Mouse (Mus musculus) stomach, embryonic 16.5 days (tissue): ENCODE data around the gene Olfr642. TPM values are rescaled to one million over a fixed set of nuclear protein-coding genes. Genes with fewer than 3 reads are reported as not detected.

Experiments used
- ATAC-seq: fragments of 200-750 bp; cut with Nextera tagmentation; 2 replicates; pipeline ENCODE4 v1.8.0; 2017; ENCODE audit warnings: moderate number of reproducible peaks, moderate TSS enrichment; ENCODE audit not compliant: insufficient read depth, low FRiP score
- H3K27ac ChIP-seq: fragments of 300-500 bp; sonication (generic); 2 replicates; pipeline ENCODE4 v1.5.1; 2014; ENCODE audit warnings: low read length
- H3K27me3 ChIP-seq: fragments of 300-500 bp; sonication (generic); 2 replicates; pipeline ENCODE4 v1.6.1; 2014; ENCODE audit warnings: low read length, control low read depth, mixed read lengths; ENCODE audit not compliant: control insufficient read depth, insufficient read depth
- H3K36me3 ChIP-seq: fragments of 300-500 bp; sonication (generic); 2 replicates; pipeline ENCODE4 v1.6.1; 2014; ENCODE audit warnings: low read length; ENCODE audit not compliant: control insufficient read depth, insufficient read depth
- H3K4me1 ChIP-seq: fragments of 300-500 bp; sonication (generic); 2 replicates; pipeline ENCODE4 v1.6.1; 2014; ENCODE audit warnings: low read length, control low read depth, mixed read lengths; ENCODE audit not compliant: control insufficient read depth, insufficient read depth
- H3K4me2 ChIP-seq: fragments of 300-500 bp; sonication (generic); 2 replicates; pipeline ENCODE4 v1.6.1; 2014; ENCODE audit warnings: low read depth, low read length, mixed read lengths
- H3K4me3 ChIP-seq: fragments of 300-500 bp; sonication (generic); replicated peaks from 2 replicates; pipeline ENCODE4 v1.5.1; 2014; ENCODE audit warnings: mild to moderate bottlenecking, low read length
- H3K9ac ChIP-seq: fragments of 300-500 bp; sonication (generic); 2 replicates; pipeline ENCODE4 v1.6.1; 2014; ENCODE audit warnings: low read length
- H3K9me3 ChIP-seq: fragments of 300-500 bp; sonication (generic); replicated peaks from 2 replicates; pipeline ENCODE4 v1.6.1; 2016; ENCODE audit warnings: low read length, control low read depth; ENCODE audit not compliant: control insufficient read depth
- WGBS: fragments of 180-500 bp; shearing (Covaris S2); extraction: QIAGEN DNeasy Blood & Tissue Kit; methylation state at CpG from one replicate; pipeline ENCODE4 v1.1.7; 2014; 5-methylcytosine and 5-hydroxymethylcytosine counted together
- polyA plus RNA-seq: library from polyadenylated mRNA; unstranded; fragments of >200 nt; fragmentation: Nextera tagmentation; extraction: Ambion mirVana; gene quantifications from 2 replicates; pipeline ENCODE4 v1.2.1, GENCODE M21; 2015

Gene Olfr642
- polyA plus RNA-seq, result not detected in 2 replicates

DNA sequence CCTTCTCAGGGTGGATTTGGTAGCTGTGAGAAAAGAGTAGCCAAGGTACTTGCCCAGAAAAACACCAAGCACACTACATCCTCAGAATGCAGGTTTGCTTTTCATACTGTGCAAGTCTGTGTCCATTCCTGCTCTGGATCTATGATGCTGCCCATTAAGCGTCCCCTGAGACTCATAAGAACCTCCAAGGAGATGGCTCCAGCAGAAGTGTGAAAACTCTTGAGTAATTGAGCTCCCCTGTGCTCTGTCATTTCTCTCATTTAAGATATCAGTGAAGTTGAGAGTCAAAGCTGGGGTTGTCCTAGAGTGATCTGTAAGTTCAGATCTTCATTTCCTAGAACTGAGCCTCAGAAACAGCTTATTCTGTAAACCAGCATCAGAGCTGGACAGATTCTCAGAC lies at the start of gene Olfr642:
TSS of gene Olfr642 (minus strand) at position 101 of the 400 bp plus-strand sequence.
- Histone ChIP-seq H3K27ac (no peak within 1 kb of the TSS), H3K4me3 (no peak within 1 kb of the TSS), H3K4me1 (no peaks in the 10 kb centered on the region), H3K9ac (no peak within 1 kb of the TSS), H3K36me3 (no peaks in the 10 kb centered on the region), H3K9me3 (no peaks in the 10 kb centered on the region), H3K4me2 (no peak within 1 kb of the TSS), H3K27me3 (no peaks in the 10 kb centered on the region)
- WGBS, result 65% methylated on average over 1 of the region's 1 CpGs
- no peak for ATAC-seq

DNA sequence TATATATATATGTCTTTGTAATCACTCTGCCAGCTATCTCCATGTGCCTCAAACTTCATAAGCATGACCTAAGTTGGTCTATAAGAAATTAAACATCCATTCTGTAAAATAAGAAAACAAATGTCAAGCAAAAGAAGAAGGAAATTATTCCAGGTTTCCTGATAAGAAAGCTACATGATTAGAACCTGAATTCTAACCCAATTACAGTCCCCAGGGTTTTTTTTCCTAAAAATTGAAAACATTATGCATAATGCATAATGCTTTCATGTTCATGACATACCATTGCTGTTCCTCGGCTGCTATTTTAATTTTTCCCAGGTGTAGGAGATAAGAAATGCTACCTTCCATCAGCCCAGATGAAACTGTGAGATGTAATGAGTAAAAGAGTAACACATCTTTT lies 32.9 kb upstream of the Olfr642 start, which contains the start of gene Olfr645:
TSS of gene Olfr645 (minus strand) at position 101 of the 400 bp plus-strand sequence.
- 64% methylated on average over 1 of the region's 1 CpGs for WGBS

DNA sequence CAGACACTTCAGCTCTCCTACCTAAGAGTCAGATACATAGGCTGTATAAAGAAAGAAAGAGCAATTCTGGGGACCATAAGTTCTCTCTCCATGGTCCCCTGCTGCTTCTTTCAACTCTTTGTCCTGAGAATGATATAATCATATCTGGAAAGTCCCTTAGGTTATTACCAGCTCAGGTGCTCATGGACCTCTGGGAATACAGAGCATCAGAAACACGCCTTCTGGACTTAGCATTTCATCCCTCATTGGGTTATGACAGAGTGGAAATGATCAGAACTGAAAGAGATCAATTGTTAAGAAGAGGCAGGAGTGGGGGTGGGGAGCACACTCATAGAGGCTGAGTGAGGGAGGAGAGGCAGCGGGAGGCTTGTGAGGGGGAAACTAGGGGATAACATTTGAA lies 19.3 kb upstream of the Olfr642 start, which contains the start of gene Olfr644:
TSS of gene Olfr644 (minus strand) at position 101 of the 400 bp plus-strand sequence.
- WGBS, result 65% methylated on average over 2 of the region's 2 CpGs
- no peaks in the 10 kb centered on the region for H3K9me3 ChIP-seq

More for the DNA sequence above, 32.9 kb upstream of the Olfr642 start, which contains the start of gene Olfr645:
- Histone ChIP-seq H3K4me3 (no peak within 1 kb of the TSS), H3K9ac (no peak within 1 kb of the TSS), H3K36me3 (no peaks in the 10 kb centered on the region), H3K27me3 (no peaks in the 10 kb centered on the region), H3K4me1 (no peaks in the 10 kb centered on the region), H3K9me3 (no peaks in the 10 kb centered on the region), H3K27ac (no peak within 1 kb of the TSS), H3K4me2 (no peak within 1 kb of the TSS)
- no peak for ATAC-seq

GRCm38 (mm10) chr7:104061345-104061744 lies 8.9 kb upstream of the Olfr642 start, which contains the start of gene 4930516K23Rik:
TSS of gene 4930516K23Rik (minus strand) at chr7:104061445.
- ATAC-seq, result no peak
- Histone ChIP-seq H3K36me3 (no peaks in the 10 kb centered on the region), H3K27ac (no peak within 1 kb of the TSS), H3K9me3 (no peaks in the 10 kb centered on the region), H3K4me3 (no peak within 1 kb of the TSS), H3K4me2 (no peak within 1 kb of the TSS), H3K9ac (no peak within 1 kb of the TSS), H3K27me3 (no peaks in the 10 kb centered on the region), H3K4me1 (no peaks in the 10 kb centered on the region)
- 46% methylated on average over 2 of the region's 2 CpGs for WGBS

More for the DNA sequence above, 19.3 kb upstream of the Olfr642 start, which contains the start of gene Olfr644:
- H3K4me2 ChIP-seq, result no peak within 1 kb of the TSS
- no peak for ATAC-seq
- H3K4me1 ChIP-seq, result no peaks in the 10 kb centered on the region
- no peaks in the 10 kb centered on the region for H3K36me3 ChIP-seq
- no peak within 1 kb of the TSS for H3K27ac ChIP-seq
- no peak within 1 kb of the TSS for H3K9ac ChIP-seq
- H3K4me3 ChIP-seq, result no peak within 1 kb of the TSS
- no peaks in the 10 kb centered on the region for H3K27me3 ChIP-seq

DNA sequence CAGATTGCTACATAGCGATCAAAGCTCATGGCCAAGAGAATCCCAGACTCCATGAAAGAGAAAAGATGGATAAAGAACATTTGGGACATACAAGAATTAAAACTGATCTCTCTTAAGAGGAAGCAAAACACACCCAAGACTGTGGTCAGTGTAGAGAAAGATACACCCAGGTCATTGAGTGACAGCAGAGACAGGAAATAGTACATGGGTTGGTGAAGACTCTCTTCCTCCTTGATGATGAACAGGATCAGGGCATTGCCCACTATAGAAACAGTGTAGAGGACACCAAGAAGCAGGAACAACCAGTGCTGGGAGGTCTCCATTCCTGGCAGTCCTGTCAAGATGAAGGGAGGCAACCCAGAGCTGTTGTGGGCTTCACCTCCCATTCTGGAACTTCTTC lies 6.7 kb upstream of the Olfr642 start:
- Histone ChIP-seq H3K9me3 (no peaks in the 10 kb centered on the region), H3K27ac (no peak overlapping the region), H3K9ac (no peak overlapping the region), H3K36me3 (no peaks in the 10 kb centered on the region), H3K4me3 (no peak overlapping the region), H3K27me3 (no peaks in the 10 kb centered on the region), H3K4me2 (no peak overlapping the region), H3K4me1 (no peaks in the 10 kb centered on the region)
- 76% methylated on average over 1 of the region's 1 CpGs for WGBS
- ATAC-seq, result no peak

DNA sequence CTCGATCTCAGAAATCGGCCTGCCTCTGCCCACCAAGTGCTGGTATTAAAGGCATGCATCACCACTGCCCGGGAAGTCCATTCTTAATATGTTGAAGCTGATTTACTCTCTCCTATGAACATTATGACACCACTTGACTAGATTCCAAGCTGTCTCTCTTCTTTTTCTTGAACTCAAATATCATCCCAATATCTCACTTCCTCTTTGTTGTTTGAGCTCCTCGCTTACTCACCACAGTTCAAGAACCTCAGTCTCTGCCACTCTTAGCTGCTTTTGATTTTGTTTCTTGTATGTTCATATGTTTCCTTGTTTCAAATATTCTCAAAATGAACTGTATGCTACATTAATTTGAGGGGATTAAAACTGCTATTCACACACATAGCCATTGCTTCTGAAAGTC lies 1.7 kb downstream of the Olfr642 start:
- Histone ChIP-seq H3K27me3 (no peaks in the 10 kb centered on the region), H3K4me3 (no peak overlapping the region), H3K36me3 (no peaks in the 10 kb centered on the region), H3K27ac (no peak overlapping the region), H3K4me2 (no peak overlapping the region), H3K9ac (no peak overlapping the region), H3K4me1 (no peaks in the 10 kb centered on the region), H3K9me3 (no peaks in the 10 kb centered on the region)
- no peak for ATAC-seq
- 86% methylated on average over 4 of the region's 4 CpGs for WGBS

- ATAC-seq, result no peak
- no peak within 1 kb of the TSS for H3K9ac ChIP-seq
- H3K27me3 ChIP-seq, result no peaks in the 10 kb centered on the region
- H3K4me1 ChIP-seq, result no peaks in the 10 kb centered on the region
- H3K27ac ChIP-seq, result no peak within 1 kb of the TSS
- 67% methylated on average over 1 of the region's 1 CpGs for WGBS
- H3K9me3 ChIP-seq, result no peaks in the 10 kb centered on the region
- no peaks in the 10 kb centered on the region for H3K36me3 ChIP-seq
- no peak within 1 kb of the TSS for H3K4me2 ChIP-seq
- no peak within 1 kb of the TSS for H3K4me3 ChIP-seq
These were observed 17.3 kb downstream of the Olfr642 start, which contains the start of gene Olfr641 for GRCm38 (mm10) chr7:104035145-104035544. TSS of gene Olfr641 (plus strand) at chr7:104035445.

- Histone ChIP-seq H3K4me1 (no peaks in the 10 kb centered on the region), H3K9me3 (no peaks in the 10 kb centered on the region), H3K27ac (no peak overlapping the region), H3K27me3 (no peaks in the 10 kb centered on the region), H3K36me3 (no peaks in the 10 kb centered on the region), H3K9ac (no peak overlapping the region), H3K4me2 (no peak overlapping the region), H3K4me3 (no peak overlapping the region)
- WGBS, result 77% methylated on average over 3 of the region's 3 CpGs
- no peak for ATAC-seq
These were observed 25.5 kb downstream of the Olfr642 start for GRCm38 (mm10) chr7:104026978-104027377.

DNA sequence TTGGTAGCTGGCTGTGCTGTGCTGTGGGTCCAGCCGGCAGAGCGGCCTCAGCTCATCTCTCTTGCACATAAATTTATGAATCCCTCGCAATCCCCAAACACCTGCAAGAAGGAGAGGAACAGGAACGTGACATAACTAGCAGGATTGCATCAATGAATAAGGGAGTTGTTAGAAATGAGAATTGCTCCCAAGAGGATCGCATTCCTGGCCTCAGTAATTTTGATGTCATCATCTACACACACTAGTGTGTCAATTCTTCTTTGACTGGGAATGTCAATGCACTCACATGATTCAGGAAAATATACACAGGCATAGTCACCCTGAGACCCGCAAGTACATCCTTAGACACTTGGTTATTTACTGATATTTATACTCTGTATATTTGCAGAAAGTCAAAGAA lies 27.0 kb downstream of the Olfr642 start, which contains the start of gene Olfr640:
TSS of gene Olfr640 (minus strand) at position 101 of the 400 bp plus-strand sequence.
- 75% methylated on average over 6 of the region's 6 CpGs for WGBS

More for the DNA sequence above, 27.0 kb downstream of the Olfr642 start, which contains the start of gene Olfr640:
- H3K4me3 ChIP-seq, result no peak within 1 kb of the TSS
- no peak for ATAC-seq
- no peaks in the 10 kb centered on the region for H3K9me3 ChIP-seq
- H3K4me2 ChIP-seq, result no peak within 1 kb of the TSS
- H3K27ac ChIP-seq, result no peak within 1 kb of the TSS
- no peaks in the 10 kb centered on the region for H3K36me3 ChIP-seq
- H3K4me1 ChIP-seq, result no peaks in the 10 kb centered on the region
- no peak within 1 kb of the TSS for H3K9ac ChIP-seq
- no peaks in the 10 kb centered on the region for H3K27me3 ChIP-seq
